In the genomic region with DNA sequence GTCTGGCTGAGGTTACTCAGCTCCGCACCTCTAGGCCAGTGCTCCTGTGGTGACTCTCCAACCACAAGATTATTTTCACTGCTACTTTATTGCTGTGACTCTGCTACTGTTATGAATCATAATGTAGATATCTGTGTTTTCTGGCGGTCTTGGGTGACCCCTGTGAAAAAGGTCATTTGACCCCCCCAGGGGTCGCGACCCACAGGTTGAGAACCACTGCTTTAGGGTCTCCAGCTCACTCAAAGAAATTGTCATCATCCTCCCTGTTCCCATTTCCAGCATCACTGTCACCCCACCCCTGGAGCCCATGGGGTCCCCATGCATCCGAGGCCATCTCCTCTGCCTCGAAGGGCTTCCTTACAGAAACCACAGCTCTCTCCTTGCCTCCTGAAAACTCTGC, we compare ENCODE assay signal across 30 mouse cellular contexts. TPM values are rescaled to one million over a fixed set of nuclear protein-coding genes. Genes with fewer than 3 reads are reported as not detected.
DNase-seq lines count a peak whose midpoint lies in the region; ATAC-seq and TF ChIP-seq lines count a peak whose summit lies in the region.
"Had no signal": no experiment of that assay in that cellular context is flagged by ENCODE, and none has a peak within 500 bp of the region (broad histone marks: within the 10 kb centered on the region; RNA-seq: fewer than 3 reads in every experiment).

No protein-coding gene starts in this region.

- no peak for ATAC-seq in intestine, embryonic 15.5 days
- ATAC-seq in intestine, postnatal 0 days: no peak
- no peak for ATAC-seq in embryonic facial prominence, embryonic 15.5 days (ENCODE audit: insufficient number of reproducible peaks, low FRiP score, low TSS enrichment, low read depth)
- ATAC-seq in limb, embryonic 14.5 days (ENCODE audit: low FRiP score, low read depth): no peak
- ATAC-seq: activated CD4-positive, CD25-positive, alpha-beta regulatory T cell, adult 4 months; forebrain, embryonic 13.5 days; inflammation-experienced regulatory T-cells, adult 6 months had no signal

- H3K79me2 ChIP-seq in MEL (ENCODE audit: control insufficient read depth, insufficient read depth, low read length, poor library complexity): no peaks in the 10 kb centered on the region

- peaks cover 22% of the 10 kb centered on the region for H3K4me1 ChIP-seq in intestine, embryonic 15.5 days (replicated peaks)
- H3K4me1 ChIP-seq in intestine, postnatal 0 days (replicated peaks; ENCODE audit: control insufficient read depth, insufficient read depth, low read length): no peaks in the 10 kb centered on the region
- no peaks in the 10 kb centered on the region for H3K4me1 ChIP-seq in MEL (ENCODE audit: control insufficient read depth in 1 of 2, insufficient read depth in 2 of 2, low read length in 2 of 2)
- peaks cover 41% of the 10 kb centered on the region for H3K4me1 ChIP-seq in embryonic facial prominence, embryonic 15.5 days
- peaks cover 30% of the 10 kb centered on the region for H3K4me1 ChIP-seq in limb, embryonic 14.5 days (ENCODE audit: control insufficient read depth, insufficient read depth, low read length)
- H3K4me1 ChIP-seq: liver, embryonic 15.5 days had no signal

- 88% methylated on average over 6 of the region's 6 CpGs for WGBS in intestine, embryonic 15.5 days
- 85% methylated on average over 6 of the region's 6 CpGs for WGBS in intestine, postnatal 0 days
- WGBS in embryonic facial prominence, embryonic 15.5 days: 80% methylated on average over 6 of the region's 6 CpGs
- 77% methylated on average over 6 of the region's 6 CpGs for WGBS in limb, embryonic 14.5 days

- no peak for DNase-seq in MEL (ENCODE audit: low read depth, low spot score)
- DNase-seq in limb, embryonic 14.5 days (ENCODE audit: low spot score): no peak
- DNase-seq in layer of hippocampus, postnatal 36 days: no peak
- DNase-seq in adrenal gland, postnatal 4 days (ENCODE audit: low spot score in 2 of 2): no peak
- no peak for DNase-seq in urinary bladder, postnatal 4 days (ENCODE audit: low spot score in 2 of 2)
- DNase-seq: adrenal gland, adult 2 months; adrenal gland, postnatal 36 days; cerebellum, adult 2 months; cerebellum, postnatal 25 days; gastrocnemius, adult 2 months; heart, adult 2 months; kidney, adult 8-10 months; kidney, postnatal 10 days; layer of hippocampus, adult 9-11 months; lung, postnatal 36 days; right cerebral cortex, postnatal 4 days had no signal

- H3K4me3 ChIP-seq in intestine, embryonic 15.5 days (replicated peaks): no peak overlapping the region
- no peak overlapping the region for H3K4me3 ChIP-seq in intestine, postnatal 0 days (ENCODE audit: low read depth, low read length)
- H3K4me3 ChIP-seq in MEL (ENCODE audit: control insufficient read depth in 1 of 2, insufficient read depth in 1 of 2, low read depth in 2 of 2, low read length in 2 of 2): no peak overlapping the region
- no peak overlapping the region for H3K4me3 ChIP-seq in embryonic facial prominence, embryonic 15.5 days (replicated peaks)
- no peak overlapping the region for H3K4me3 ChIP-seq in limb, embryonic 14.5 days (replicated peaks; ENCODE audit: low read length)
- H3K4me3 ChIP-seq: forebrain, embryonic 13.5 days; gastrocnemius, adult 2 months; heart, adult 2 months; heart, embryonic 12.5 days; hindbrain, embryonic 15.5 days; liver, embryonic 15.5 days; megakaryocyte, embryonic 14.5 days; midbrain, embryonic 12.5 days; myocyte; neural tube, embryonic 12.5 days had no signal

- no peaks in the 10 kb centered on the region for H3K9me3 ChIP-seq in intestine, embryonic 15.5 days
- H3K9me3 ChIP-seq in intestine, postnatal 0 days (ENCODE audit: control insufficient read depth): no peaks in the 10 kb centered on the region
- no peaks in the 10 kb centered on the region for H3K9me3 ChIP-seq in MEL (replicated peaks; ENCODE audit: insufficient read depth, low read length)
- H3K9me3 ChIP-seq in embryonic facial prominence, embryonic 15.5 days (replicated peaks): no peaks in the 10 kb centered on the region
- no peaks in the 10 kb centered on the region for H3K9me3 ChIP-seq in limb, embryonic 14.5 days (ENCODE audit: control insufficient read depth, low read length)
- H3K9me3 ChIP-seq: forebrain, embryonic 13.5 days; heart, embryonic 12.5 days; hindbrain, embryonic 15.5 days; liver, embryonic 15.5 days; megakaryocyte, embryonic 14.5 days; midbrain, embryonic 12.5 days; neural tube, embryonic 12.5 days had no signal

- TF ChIP-seq POLR2A in MEL (IDR thresholded peaks at IDR 0.05; ENCODE audit: control insufficient read depth in 1 of 2, insufficient read depth in 1 of 2, low read depth in 1 of 2, low read length in 2 of 2, poor library complexity in 1 of 2): no peak
- TF ChIP-seq POLR2A in limb, embryonic 14.5 days (IDR thresholded peaks at IDR 0.05; ENCODE audit: borderline replicate concordance, extremely low read depth, insufficient read depth, insufficient read length): no peak

- no peak for TF ChIP-seq RAD21 in MEL (IDR thresholded peaks at IDR 0.05; ENCODE audit: low read depth, low read length)

- 0 out of 2 replicates have a peak overlapping the region, but pooled peaks have one; percentile 36 for H3K27ac ChIP-seq in intestine, embryonic 15.5 days
- no peak overlapping the region for H3K27ac ChIP-seq in intestine, postnatal 0 days (ENCODE audit: low read depth, low read length)
- H3K27ac ChIP-seq in MEL (ENCODE audit: control insufficient read depth, low read depth, low read length): no peak overlapping the region
- H3K27ac ChIP-seq in embryonic facial prominence, embryonic 15.5 days (replicated peaks): peak overlapping the region; percentile 77; the same call in 1 of the 2 replicates
- H3K27ac ChIP-seq in limb, embryonic 14.5 days (replicated peaks; ENCODE audit: low read depth, low read length): peak overlapping the region; percentile 76; the same call in 1 of the 2 replicates
- H3K27ac ChIP-seq: forebrain, embryonic 13.5 days; gastrocnemius, adult 2 months; heart, adult 2 months; hindbrain, embryonic 15.5 days; liver, embryonic 15.5 days; midbrain, embryonic 12.5 days; neural tube, embryonic 12.5 days had no signal

- no peak overlapping the region for H3K4me2 ChIP-seq in intestine, embryonic 15.5 days (replicated peaks)
- no peak overlapping the region for H3K4me2 ChIP-seq in intestine, postnatal 0 days (replicated peaks; ENCODE audit: low read depth)
- H3K4me2 ChIP-seq in embryonic facial prominence, embryonic 15.5 days (replicated peaks): no peak overlapping the region
- H3K4me2 ChIP-seq in limb, embryonic 14.5 days (replicated peaks; ENCODE audit: low read depth, low read length, severe bottlenecking): no peak overlapping the region
- H3K4me2 ChIP-seq: forebrain, embryonic 13.5 days; heart, embryonic 12.5 days; hindbrain, embryonic 15.5 days; liver, embryonic 15.5 days; midbrain, embryonic 12.5 days; neural tube, embryonic 12.5 days had no signal

- H3K27me3 ChIP-seq in intestine, embryonic 15.5 days (replicated peaks): no peaks in the 10 kb centered on the region
- H3K27me3 ChIP-seq in intestine, postnatal 0 days (replicated peaks; ENCODE audit: control insufficient read depth, insufficient read depth, low read length): no peaks in the 10 kb centered on the region
- H3K27me3 ChIP-seq in MEL (ENCODE audit: control insufficient read depth in 1 of 2, insufficient read depth in 2 of 2, low read length in 2 of 2): peaks cover 14 to 17% of the 10 kb centered on the region in 2 experiments
- H3K27me3 ChIP-seq in embryonic facial prominence, embryonic 15.5 days: no peaks in the 10 kb centered on the region; the same call in none of the 2 replicates
- no peaks in the 10 kb centered on the region for H3K27me3 ChIP-seq in limb, embryonic 14.5 days (ENCODE audit: control insufficient read depth, insufficient read depth, low read length)
- H3K27me3 ChIP-seq: neural tube, embryonic 12.5 days had no signal

- no peak for TF ChIP-seq EP300 in MEL (IDR thresholded peaks at IDR 0.05; ENCODE audit: low read depth in 1 of 2, low read length in 2 of 2)

- no peak for TF ChIP-seq CTCF in intestine, postnatal 0 days (IDR thresholded peaks at IDR 0.05; ENCODE audit: low read depth)
- no peak for TF ChIP-seq CTCF in MEL (IDR thresholded peaks at IDR 0.05 in 2 of 3, conservative IDR thresholded peaks at IDR 0.05 in 1 of 3; ENCODE audit: control insufficient read depth in 1 of 3, insufficient read depth in 1 of 3, low read depth in 2 of 3, low read length in 3 of 3, poor library complexity in 1 of 3, severe bottlenecking in 1 of 3)

- no peak overlapping the region for H3K9ac ChIP-seq in intestine, embryonic 15.5 days
- no peak overlapping the region for H3K9ac ChIP-seq in intestine, postnatal 0 days (ENCODE audit: low read depth, low read length)
- H3K9ac ChIP-seq in MEL (ENCODE audit: control insufficient read depth, low read depth, low read length, poor library complexity, severe bottlenecking): no peak overlapping the region
- H3K9ac ChIP-seq in embryonic facial prominence, embryonic 15.5 days: no peak overlapping the region
- no peak overlapping the region for H3K9ac ChIP-seq in limb, embryonic 14.5 days (ENCODE audit: low read depth, low read length, severe bottlenecking)
- H3K9ac ChIP-seq: forebrain, embryonic 13.5 days; heart, embryonic 12.5 days; hindbrain, embryonic 15.5 days; liver, embryonic 15.5 days; midbrain, embryonic 12.5 days; neural tube, embryonic 12.5 days had no signal

- no peaks in the 10 kb centered on the region for H3K36me3 ChIP-seq in intestine, embryonic 15.5 days
- no peaks in the 10 kb centered on the region for H3K36me3 ChIP-seq in intestine, postnatal 0 days (ENCODE audit: control insufficient read depth, insufficient read depth)
- no peaks in the 10 kb centered on the region for H3K36me3 ChIP-seq in MEL (ENCODE audit: control insufficient read depth in 1 of 2, insufficient read depth in 2 of 2, low read length in 2 of 2)
- no peaks in the 10 kb centered on the region for H3K36me3 ChIP-seq in embryonic facial prominence, embryonic 15.5 days
- H3K36me3 ChIP-seq in limb, embryonic 14.5 days (ENCODE audit: control insufficient read depth, insufficient read depth, low read length): no peaks in the 10 kb centered on the region
- H3K36me3 ChIP-seq: heart, embryonic 12.5 days; hindbrain, embryonic 15.5 days; liver, embryonic 15.5 days; midbrain, embryonic 12.5 days; neural tube, embryonic 12.5 days had no signal

RNA-seq across cellular contexts. Expression of a gene that starts 36.2 kb away (rescaled TPM):
- 305 and 328 TPM in 2 replicates for polyA plus RNA-seq in intestine, embryonic 15.5 days (2015; fragmentation: Nextera tagmentation; extraction: Ambion mirVana)
- polyA plus RNA-seq in intestine, postnatal 0 days (2015; fragmentation: Nextera tagmentation; extraction: Ambion mirVana): 133 and 147 TPM in 2 replicates
- 784 and 788 TPM in 2 replicates for total RNA-seq in MEL (2012; rRNA removed)
- polyA plus RNA-seq in MEL (2012; ENCODE audit: insufficient read depth in 1 of 2, insufficient read length in 2 of 2, low read depth in 1 of 2, low replicate concordance in 2 of 2, missing spikeins in 1 of 2): 100 to 1,000 TPM in 1 of 2 experiments, not detected in 1; 302 TPM
- 162 and 186 TPM in 2 replicates for polyA plus RNA-seq in embryonic facial prominence, embryonic 15.5 days (2015; fragmentation: Nextera tagmentation; extraction: Ambion mirVana)
- polyA plus RNA-seq in limb, embryonic 14.5 days (2012; rRNA removed): 209 and 309 TPM in 2 replicates
- polyA plus RNA-seq in limb, embryonic 14.5 days (2014; fragmentation: Nextera tagmentation; extraction: Ambion mirVana): 226 and 227 TPM in 2 replicates
- 100 to 1,000 TPM; 105 to 106 TPM for total RNA-seq in layer of hippocampus, postnatal 36 days (2021)
- total RNA-seq in adrenal gland, postnatal 4 days (2021): 100 to 1,000 TPM; 215 to 226 TPM

RNA-seq across cellular contexts. Expression of a gene that starts 43.0 kb away (rescaled TPM):
- 14.5 and 15.8 TPM in 2 replicates for polyA plus RNA-seq in intestine, embryonic 15.5 days (2015; fragmentation: Nextera tagmentation; extraction: Ambion mirVana)
- polyA plus RNA-seq in intestine, postnatal 0 days (2015; fragmentation: Nextera tagmentation; extraction: Ambion mirVana): 7.2 and 7.4 TPM in 2 replicates
- not detected in 2 replicates for total RNA-seq in MEL (2012; rRNA removed)
- polyA plus RNA-seq in MEL (2012; ENCODE audit: insufficient read depth in 1 of 2, insufficient read length in 2 of 2, low read depth in 1 of 2, low replicate concordance in 2 of 2, missing spikeins in 1 of 2): not detected
- polyA plus RNA-seq in embryonic facial prominence, embryonic 15.5 days (2015; fragmentation: Nextera tagmentation; extraction: Ambion mirVana): 48.1 and 48.8 TPM in 2 replicates
- 52.7 and 74.9 TPM in 2 replicates for polyA plus RNA-seq in limb, embryonic 14.5 days (2012; rRNA removed)
- 30.4 and 32.3 TPM in 2 replicates for polyA plus RNA-seq in limb, embryonic 14.5 days (2014; fragmentation: Nextera tagmentation; extraction: Ambion mirVana)
- total RNA-seq in layer of hippocampus, postnatal 36 days (2021): 1 to 10 TPM in 1 of 2 experiments, under 1 TPM in 1; 0.91 to 1.3 TPM
- total RNA-seq in adrenal gland, postnatal 4 days (2021): 10 to 100 TPM; 15.3 to 20.4 TPM
- total RNA-seq: hematopoietic stem cell, adult 5-6 weeks had no signal
- polyA plus RNA-seq: activated CD4-positive, CD25-positive, alpha-beta regulatory T cell, adult 4 months; inflammation-experienced regulatory T-cells, adult 6 months had no signal

Comparison
In these comparisons a context has a peak if more than half of its experiments do, and no peak if none do; other contexts are left out.
1. H3K27ac ChIP-seq: peak in intestine, embryonic 15.5 days (single experiment), embryonic facial prominence, embryonic 15.5 days (single experiment) and limb, embryonic 14.5 days (single experiment); none in intestine, postnatal 0 days (single experiment) and MEL (single experiment).